9 mouse cellular contexts compared by ENCODE assay signal in the genomic region with DNA sequence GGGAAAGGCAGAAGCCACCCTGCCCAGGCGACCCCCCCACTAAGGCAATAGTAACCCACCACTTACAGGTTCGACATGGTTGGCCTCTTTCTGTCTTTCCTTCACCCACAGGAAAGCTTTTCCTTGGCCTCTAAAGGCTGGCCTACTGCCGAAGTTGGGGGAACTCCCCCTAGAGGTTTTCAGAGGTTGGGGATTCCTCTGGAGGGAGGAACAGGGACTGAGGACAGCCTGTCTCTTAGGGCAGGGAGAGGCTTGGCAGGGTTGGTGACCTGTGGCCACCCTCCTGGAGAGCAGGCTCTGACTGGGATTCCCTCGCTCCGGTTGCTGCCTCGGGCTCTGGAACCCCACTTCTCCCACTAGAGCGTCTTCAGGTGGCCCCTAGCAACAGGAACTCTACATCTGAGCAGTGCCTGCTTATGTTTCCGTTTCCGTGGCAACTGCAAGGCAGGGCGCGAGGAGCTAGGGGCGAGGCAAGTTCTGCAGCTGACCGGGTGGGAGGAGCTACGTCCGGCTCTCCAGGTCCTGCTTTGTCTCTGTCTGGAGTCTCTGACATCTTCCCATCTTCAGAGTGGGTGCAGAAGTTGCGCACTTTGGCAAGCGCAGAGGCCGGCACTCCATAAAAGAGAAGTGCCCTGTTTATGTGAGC. TPM values are rescaled to one million over a fixed set of nuclear protein-coding genes. Genes with fewer than 3 reads are reported as not detected.
A peak's percentile ranks its signal among the peaks of the same experiment; 100 is the strongest.
DNase-seq lines count a peak whose midpoint lies in the region; ATAC-seq and TF ChIP-seq lines count a peak whose summit lies in the region.
"Had no signal": no experiment of that assay in that cellular context is flagged by ENCODE, and none has a peak within 500 bp of the region (broad histone marks: within the 10 kb centered on the region; RNA-seq: fewer than 3 reads in every experiment).

Iqca (minus strand) TSS at position 303 of the 646 bp plus-strand sequence.

- peak within 1 kb of the TSS; percentile 86 for H3K27ac ChIP-seq in hindbrain, embryonic 10.5 days
- H3K27ac ChIP-seq in lung, embryonic 14.5 days (ENCODE audit: low read depth): no peak within 1 kb of the TSS

- no peak within 1 kb of the TSS; the same call in 1 of the 2 replicates for H3K9ac ChIP-seq in lung, embryonic 14.5 days

- peak within 1 kb of the TSS; percentile 44 for H3K4me3 ChIP-seq in hindbrain, embryonic 10.5 days
- peak within 1 kb of the TSS; percentile 17; the same call in 1 of the 2 replicates for H3K4me3 ChIP-seq in lung, embryonic 14.5 days (ENCODE audit: low read depth, low read length)

- H3K27me3 ChIP-seq in hindbrain, embryonic 10.5 days (ENCODE audit: insufficient read depth, poor library complexity, severe bottlenecking): peaks cover 7% of the 10 kb centered on the region; the same call in 1 of the 2 replicates
- H3K27me3 ChIP-seq in lung, embryonic 14.5 days (ENCODE audit: insufficient read depth, low read length): no peaks in the 10 kb centered on the region

- no peaks in the 10 kb centered on the region for H3K36me3 ChIP-seq in hindbrain, embryonic 10.5 days
- no peaks in the 10 kb centered on the region for H3K36me3 ChIP-seq in lung, embryonic 14.5 days (ENCODE audit: insufficient read depth)
- H3K36me3 ChIP-seq: G1E had no signal

- TF ChIP-seq CTCF in lung, embryonic 14.5 days (IDR thresholded peaks at IDR 0.05; ENCODE audit: low read depth): no peak

- peaks cover 24% of the 10 kb centered on the region for H3K4me1 ChIP-seq in hindbrain, embryonic 10.5 days (replicated peaks)
- H3K4me1 ChIP-seq in lung, embryonic 14.5 days (ENCODE audit: insufficient read depth): 0 out of 2 replicates have a peak, but pooled peaks cover 8% of the 10 kb centered on the region

- H3K4me2 ChIP-seq in lung, embryonic 14.5 days: peak within 1 kb of the TSS; percentile 52

- no peaks in the 10 kb centered on the region for H3K9me3 ChIP-seq in hindbrain, embryonic 10.5 days
- no peaks in the 10 kb centered on the region for H3K9me3 ChIP-seq in lung, embryonic 14.5 days (ENCODE audit: low read depth, low read length)

- WGBS in hindbrain, embryonic 10.5 days: 2% methylated on average over 18 of the region's 18 CpGs
- WGBS in lung, embryonic 14.5 days: 4% methylated on average over 18 of the region's 18 CpGs

- peak; percentile 34 for DNase-seq in 3T3-L1 (ENCODE audit: low read depth, low spot score)
- DNase-seq in cerebellum, adult 9-11 months: peak; percentile 3
- DNase-seq in frontal cortex, postnatal 14 days (ENCODE audit: low spot score in 2 of 2): peak; percentile 57 to 61
- peak; percentile 90 for DNase-seq in hindbrain, embryonic 10.5 days (ENCODE audit: low spot score)
- peak; percentile 53 to 55 for DNase-seq in layer of hippocampus, adult 8-10 months (ENCODE audit: low spot score in 2 of 2)
- peak; percentile 87 for DNase-seq in lung, embryonic 14.5 days
- DNase-seq in ovary, postnatal 36 days (ENCODE audit: low spot score): peak; percentile 75
- peak; percentile 43 for DNase-seq in thymus, postnatal 25 days

- ATAC-seq in lung, embryonic 14.5 days (ENCODE audit: insufficient read depth): peak; percentile 95

RNA-seq across cellular contexts. Expression of gene Iqca, which starts in this region (rescaled TPM):
- 0.25 and 1.4 TPM in 2 replicates for polyA plus RNA-seq in hindbrain, embryonic 10.5 days (2016; fragmentation: Nextera tagmentation; extraction: Ambion mirVana)
- 1 to 10 TPM; 1.2 to 1.9 (median 1.3) TPM for total RNA-seq in layer of hippocampus, adult 8-10 months (2022)
- polyA plus RNA-seq in lung, embryonic 14.5 days (2014; fragmentation: Nextera tagmentation; extraction: Ambion mirVana): 0.11 and 0.14 TPM in 2 replicates
- polyA plus RNA-seq: G1E had no signal

Comparison
In these comparisons a context has a peak if more than half of its experiments do, and no peak if none do; other contexts are left out.
1. Peak in DNase-seq, ATAC-seq, H3K4me3 ChIP-seq and H3K4me2 ChIP-seq in lung, embryonic 14.5 days; RNA of the gene not detected or under 1 TPM.
2. DNase-seq: peak in every context shown above with its lines; median percentile 90 in hindbrain, embryonic 10.5 days; 87 in lung, embryonic 14.5 days; 75 in ovary, postnatal 36 days; 59 in frontal cortex, postnatal 14 days; 54 in layer of hippocampus, adult 8-10 months; 43 in thymus, postnatal 25 days; 34 in 3T3-L1; 3 in cerebellum, adult 9-11 months.